Mouse (Mus musculus): ENCODE measurements around the gene Il11ra1.
"Not testable (repeated sequence)": the region's sequence is repeated elsewhere in the genome, so short reads cannot be mapped to it uniquely, and the experiment has no call there.

The Il11ra1 gene

GRCm38 (mm10) chr4:41699783-41700182 lies at the start of gene Il11ra1:
Il11ra1 (plus strand) TSS chr4:41699989.
- not testable (repeated sequence) for DNase-seq

- peak; percentile 70 to 80 for DNase-seq
These were observed 46.5 kb upstream of the Il11ra1 start for GRCm38 (mm10) chr4:41653296-41653695.

- no peak for DNase-seq
These were observed 46.1 kb upstream of the Il11ra1 start for GRCm38 (mm10) chr4:41653730-41654129.

- peak; percentile 63 to 74 for DNase-seq
These were observed 45.6 kb upstream of the Il11ra1 start for GRCm38 (mm10) chr4:41654217-41654616.

GRCm38 (mm10) chr4:41655525-41655924 lies 44.3 kb upstream of the Il11ra1 start:
- no peak for DNase-seq

GRCm38 (mm10) chr4:41658566-41659384 lies 41.0 kb upstream of the Il11ra1 start:
- no peak for DNase-seq

- DNase-seq, result no peak
These were observed 40.2 kb upstream of the Il11ra1 start for GRCm38 (mm10) chr4:41659556-41659955.

- no peak for DNase-seq
These were observed 38.8 kb upstream of the Il11ra1 start for GRCm38 (mm10) chr4:41660851-41661430.

GRCm38 (mm10) chr4:41662723-41663122 lies 37.1 kb upstream of the Il11ra1 start:
- DNase-seq, result no peak

- DNase-seq, result no peak
These were observed 36.2 kb upstream of the Il11ra1 start for GRCm38 (mm10) chr4:41663614-41664013.

- no peak for DNase-seq
These were observed 35.3 kb upstream of the Il11ra1 start for GRCm38 (mm10) chr4:41664533-41664932.

- no peak for DNase-seq
These were observed 34.6 kb upstream of the Il11ra1 start for GRCm38 (mm10) chr4:41665009-41665675.

- no peak for DNase-seq
These were observed 33.1 kb upstream of the Il11ra1 start for GRCm38 (mm10) chr4:41666646-41667045.

GRCm38 (mm10) chr4:41670836-41671235 lies 29.0 kb upstream of the Il11ra1 start:
- DNase-seq, result no peak

- no peak for DNase-seq
These were observed 28.3 kb upstream of the Il11ra1 start for GRCm38 (mm10) chr4:41671500-41671899.

- no peak for DNase-seq
These were observed 27.8 kb upstream of the Il11ra1 start for GRCm38 (mm10) chr4:41671963-41672480.

GRCm38 (mm10) chr4:41672522-41672963 lies 27.2 kb upstream of the Il11ra1 start:
- DNase-seq, result no peak

GRCm38 (mm10) chr4:41673186-41673585 lies 26.6 kb upstream of the Il11ra1 start:
- DNase-seq, result no peak

GRCm38 (mm10) chr4:41676248-41677005 lies 23.4 kb upstream of the Il11ra1 start:
- peak in 1 of 2 experiments; percentile 41 for DNase-seq

GRCm38 (mm10) chr4:41677006-41677629 lies 22.7 kb upstream of the Il11ra1 start:
- peak; percentile 64 to 88 for DNase-seq

- DNase-seq, result no peak
These were observed 20.9 kb upstream of the Il11ra1 start for GRCm38 (mm10) chr4:41678863-41679262.

GRCm38 (mm10) chr4:41679291-41679690 lies 20.5 kb upstream of the Il11ra1 start:
- DNase-seq, result no peak

Data from lung, postnatal 4 days (tissue).